Mouse (Mus musculus) retina, postnatal 7 days (tissue): ENCODE measurements around the gene Htr7.

Source experiments
- DNase-seq: peaks from one replicate; pipeline ENCODE4 v3.0.0-alpha.2; 2012; ENCODE audit warnings: low read depth, low spot score

Htr7 gene

DNA sequence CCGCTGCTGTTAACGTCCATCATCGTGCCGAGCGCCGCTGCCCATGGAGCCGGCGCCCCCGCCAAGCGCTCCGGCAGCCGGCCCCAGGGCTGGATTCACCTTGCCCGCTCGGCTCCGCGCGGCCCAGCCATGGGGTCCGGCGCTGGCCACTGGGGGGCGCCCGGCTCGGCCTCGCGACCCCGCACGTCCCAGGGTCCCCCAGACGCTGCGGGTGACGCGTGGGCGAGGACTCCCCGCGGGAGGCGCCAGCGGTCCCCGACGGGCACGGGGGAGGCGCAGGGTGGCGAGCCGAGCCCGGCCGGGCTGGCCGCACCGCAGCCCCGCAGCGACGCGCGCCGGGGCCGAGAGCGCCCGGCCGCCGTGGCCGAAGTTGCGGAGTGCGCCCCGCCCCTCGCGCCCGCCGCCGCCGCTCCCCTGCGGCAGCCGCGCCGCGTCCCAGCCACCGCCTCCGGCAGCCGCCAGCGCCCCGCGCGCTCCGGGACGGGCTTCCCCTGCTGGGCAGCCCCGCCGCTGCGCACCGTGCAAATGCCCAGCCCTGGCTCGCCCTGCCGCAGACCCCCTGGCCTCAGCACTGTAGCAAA lies at the start of gene Htr7:
Htr7 (minus strand) TSS at position 277 of the 581 bp plus-strand sequence.
- DNase-seq: peak; percentile 39

DNA sequence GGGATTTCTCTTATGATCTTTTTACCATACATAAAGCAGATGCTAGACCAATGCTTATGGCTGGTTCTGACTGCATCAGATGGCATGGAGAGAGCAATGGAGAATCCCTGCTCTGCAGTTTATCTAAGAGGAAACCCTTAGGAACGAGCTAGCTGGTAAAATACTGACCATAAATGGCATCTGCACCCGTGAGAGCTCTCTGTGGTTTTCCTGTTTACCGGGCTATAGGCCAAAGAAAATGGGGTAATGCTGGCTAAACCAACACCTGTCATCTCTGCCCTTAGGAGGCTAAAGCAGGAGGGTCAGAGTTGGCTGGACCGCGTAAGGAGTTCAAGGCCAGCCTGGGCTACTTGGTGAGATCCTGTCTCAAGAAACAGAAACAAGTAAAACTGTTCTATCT lies 46.6 kb upstream of the Htr7 start:
- no peak for DNase-seq

DNA sequence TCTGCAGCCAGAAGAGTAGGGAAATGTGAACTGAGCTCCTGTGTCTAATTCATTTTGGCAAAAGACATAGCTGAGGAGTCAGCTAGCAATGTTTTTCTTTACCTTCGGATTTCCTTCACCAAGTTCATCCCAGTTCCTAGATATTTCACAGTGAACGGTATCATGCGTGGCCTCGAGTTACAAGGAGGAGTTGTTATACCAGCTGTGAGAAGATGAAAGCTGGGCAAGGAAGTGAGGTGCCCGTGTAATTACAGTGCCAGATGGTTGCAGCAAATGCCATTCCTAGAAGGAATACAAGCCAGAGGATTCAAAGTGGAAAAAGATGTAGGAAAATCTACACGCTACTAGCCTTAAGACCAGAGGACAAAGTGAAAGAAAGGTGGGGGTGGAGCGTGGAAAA lies 41.6 kb upstream of the Htr7 start:
- no peak for DNase-seq

DNA sequence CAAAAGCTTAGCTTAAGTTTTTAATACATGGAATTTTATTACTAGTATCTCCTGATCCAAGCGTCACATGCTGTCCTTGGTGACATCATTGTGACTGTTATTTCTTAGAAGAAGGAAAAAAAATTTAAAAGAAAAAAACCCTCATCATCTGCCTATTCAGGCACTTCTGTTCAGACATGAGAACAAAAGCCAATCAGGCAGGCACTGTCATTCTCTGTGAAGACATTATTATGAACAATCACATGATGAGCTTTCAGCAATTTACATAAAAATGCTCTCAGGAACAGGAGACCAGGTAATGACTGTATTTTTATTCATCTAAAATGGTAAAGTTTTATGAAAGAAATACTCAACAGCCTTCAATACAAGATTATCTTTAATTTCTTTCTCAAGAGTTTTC lies 41.0 kb upstream of the Htr7 start:
- DNase-seq: no peak

DNA sequence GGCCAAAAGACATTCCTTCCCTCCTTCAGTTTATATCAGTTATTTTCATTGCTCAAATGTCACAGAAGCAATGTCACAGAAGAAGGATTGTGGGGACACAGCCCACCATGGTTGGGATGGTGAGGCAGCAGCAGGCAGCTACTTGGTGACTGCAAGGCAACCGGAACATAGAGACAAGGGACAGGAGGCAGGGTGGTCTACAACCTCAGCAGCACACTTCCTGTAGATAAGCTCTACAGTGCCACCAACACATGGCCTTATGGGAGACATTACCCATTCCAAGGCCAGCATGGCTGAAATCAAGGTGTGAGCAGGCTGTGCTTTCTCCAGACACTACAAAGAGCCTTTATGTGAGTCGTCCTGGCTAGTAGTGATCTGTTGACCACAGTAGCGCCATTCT lies 39.9 kb upstream of the Htr7 start:
- no peak for DNase-seq

DNA sequence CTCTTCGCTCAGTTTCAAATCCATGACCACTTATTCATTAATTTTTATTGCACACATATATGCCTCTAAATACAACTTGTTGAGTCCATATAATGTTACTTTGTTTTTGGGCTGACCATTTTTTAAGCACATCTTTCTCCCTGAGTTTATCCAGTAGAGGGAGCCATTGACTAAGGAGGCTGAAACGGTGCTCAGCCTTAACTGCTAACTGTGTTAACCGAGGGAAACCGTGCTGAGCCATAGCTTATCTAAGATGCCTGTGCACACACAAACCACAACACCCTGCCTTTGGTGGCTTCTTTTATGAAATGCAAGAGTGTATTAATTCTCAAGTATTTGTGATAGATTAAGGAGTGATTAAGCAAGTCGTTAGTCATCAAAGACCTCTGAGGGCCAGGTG lies 33.5 kb upstream of the Htr7 start:
- DNase-seq: no peak

DNA sequence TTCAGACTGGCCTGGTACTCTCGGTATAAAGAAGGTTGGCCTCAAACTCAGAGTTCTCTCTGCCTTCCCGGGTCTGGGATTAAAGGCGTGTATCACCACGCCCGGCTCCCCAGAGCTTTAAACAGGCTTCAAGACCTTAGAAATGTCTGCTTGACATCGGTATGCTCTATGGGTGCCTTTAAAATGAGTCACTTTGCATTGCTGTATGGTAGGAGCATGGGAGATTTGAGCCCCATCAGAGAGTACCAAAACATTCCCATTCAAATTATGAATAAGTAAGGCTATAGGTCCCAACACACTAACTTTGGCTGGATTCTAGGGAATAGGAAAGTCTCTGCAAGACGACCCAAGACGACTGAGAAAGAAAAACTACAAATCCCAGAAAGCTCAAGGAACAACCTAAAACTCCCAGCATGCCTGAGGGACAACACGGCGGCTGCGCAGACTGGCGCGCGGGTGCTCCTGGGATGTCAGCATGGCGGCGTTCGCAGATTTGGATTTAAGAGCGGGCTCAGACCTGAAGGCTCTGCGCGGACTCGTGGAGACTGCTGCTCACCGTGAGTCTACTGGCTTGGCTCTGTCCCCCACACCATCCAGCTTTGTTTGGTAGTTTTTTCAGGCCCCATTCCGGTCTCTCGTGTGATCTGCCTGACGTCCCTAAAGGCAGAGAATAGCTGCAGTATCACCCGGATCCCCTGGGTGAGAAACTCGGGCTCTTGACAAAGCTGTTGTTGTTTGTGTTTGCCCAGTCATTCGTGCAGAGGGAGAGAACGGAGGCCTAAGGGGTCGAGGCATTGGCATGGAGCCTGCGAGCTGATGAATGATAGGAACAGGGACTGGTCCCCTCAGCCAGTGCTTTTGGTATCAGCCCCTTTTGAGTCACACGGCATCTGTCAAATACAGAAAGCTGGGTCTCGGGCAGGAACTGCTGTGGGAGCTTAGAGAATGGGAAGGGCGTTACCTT lies 26.2 kb upstream of the Htr7 start, which contains the start of gene Rpp30:
Rpp30 (plus strand) TSS at position 455 of the 964 bp plus-strand sequence.
- DNase-seq: peak; percentile 85

DNA sequence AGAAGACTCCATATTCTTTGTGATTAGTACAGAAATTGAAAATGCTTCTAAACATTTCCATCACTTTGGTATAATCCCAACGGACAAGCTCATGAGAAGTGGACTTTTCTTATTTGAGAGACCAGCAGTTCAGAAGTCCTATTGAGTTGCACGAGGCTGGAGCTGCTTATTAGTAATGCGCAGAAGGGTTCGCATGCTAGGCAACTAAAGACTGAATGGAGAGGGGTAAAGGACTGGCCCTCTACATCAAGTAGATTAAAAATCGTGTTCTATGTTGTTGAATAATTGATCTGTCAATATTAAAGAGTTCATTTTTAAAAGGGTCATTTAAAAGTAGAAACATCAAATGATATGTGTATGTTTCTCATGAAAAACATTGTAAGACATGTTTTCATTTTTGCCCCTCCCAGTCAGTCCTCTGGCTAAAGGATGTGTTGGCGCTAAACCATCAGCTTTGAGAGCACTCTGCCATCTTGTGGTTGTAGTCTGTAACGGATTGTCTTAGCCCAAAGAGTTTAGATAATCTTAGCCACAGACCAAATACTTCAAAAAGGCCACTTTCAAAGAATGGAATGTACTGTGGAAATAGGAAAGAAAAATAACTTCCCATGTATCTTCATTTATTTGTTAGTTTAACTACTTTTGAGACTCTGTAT lies 25.4 kb upstream of the Htr7 start:
- DNase-seq: peak; percentile 38

DNA sequence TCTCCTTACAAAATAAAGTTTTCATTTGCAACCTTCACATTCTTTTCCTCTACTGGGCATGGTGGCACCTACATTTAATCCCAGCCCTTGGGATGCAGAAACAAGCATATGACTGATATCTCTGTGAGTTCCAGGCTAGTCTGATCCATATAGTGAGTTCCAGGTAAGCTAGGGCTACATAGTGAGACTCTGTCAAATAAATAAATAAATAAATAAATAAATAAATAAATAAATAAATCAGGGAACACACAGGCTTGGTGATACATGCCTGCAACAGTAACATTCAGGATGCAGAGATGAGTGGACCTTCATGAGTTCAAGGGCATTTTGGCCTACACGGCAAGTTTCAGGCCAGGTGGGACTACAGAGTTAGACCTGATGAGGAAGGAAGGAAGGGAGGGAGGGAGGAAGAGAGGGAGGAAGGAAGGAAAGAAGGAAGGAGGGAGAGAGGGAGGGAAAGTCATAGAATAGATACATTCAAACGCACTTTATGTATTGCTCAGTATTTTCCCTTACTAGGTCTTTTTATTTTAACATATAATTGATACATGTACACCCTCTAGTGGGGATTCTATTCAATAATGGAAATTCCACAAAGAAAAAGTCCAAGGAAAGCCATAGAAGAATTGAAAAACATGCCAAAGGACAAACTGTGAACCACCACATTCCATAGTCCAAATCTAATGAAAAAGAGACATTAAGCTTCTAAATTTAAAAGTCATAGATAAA lies 5.7 kb upstream of the Htr7 start:
- DNase-seq: no peak

DNA sequence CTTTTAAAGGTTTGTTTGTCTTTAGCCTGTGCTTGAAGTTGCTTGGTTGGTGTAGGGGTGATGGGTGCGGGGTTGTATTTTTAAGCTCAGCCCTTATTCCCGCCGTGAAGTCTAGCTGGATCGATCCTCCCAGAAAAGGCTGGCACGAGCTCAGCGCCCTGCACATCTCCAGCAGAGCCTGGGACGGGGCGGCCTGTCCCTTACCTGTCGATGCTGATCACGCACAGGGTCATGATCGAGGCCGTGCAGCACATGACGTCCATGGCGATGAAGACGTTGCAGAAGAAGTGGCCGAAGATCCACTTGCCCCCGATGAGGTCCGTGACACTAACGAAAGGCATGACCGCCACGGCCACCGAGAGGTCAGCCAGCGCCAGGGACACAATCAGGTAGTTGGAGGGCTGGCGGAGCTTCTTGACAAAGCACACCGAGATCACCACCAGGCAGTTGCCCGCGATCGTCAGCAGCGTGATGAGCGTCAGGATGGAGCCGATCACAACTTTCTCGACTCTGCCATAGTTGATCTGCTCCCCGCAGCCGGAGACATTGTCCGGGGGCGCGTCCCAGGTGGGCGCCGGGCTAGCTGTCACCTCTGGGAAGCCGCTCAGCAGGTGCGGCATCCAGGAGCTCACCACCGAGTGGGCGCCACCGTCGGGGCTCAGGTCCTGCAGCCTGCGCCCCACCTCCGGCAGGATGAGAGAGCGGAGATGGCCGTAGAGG lies 645 bp downstream of the Htr7 start:
- no peak for DNase-seq

DNA sequence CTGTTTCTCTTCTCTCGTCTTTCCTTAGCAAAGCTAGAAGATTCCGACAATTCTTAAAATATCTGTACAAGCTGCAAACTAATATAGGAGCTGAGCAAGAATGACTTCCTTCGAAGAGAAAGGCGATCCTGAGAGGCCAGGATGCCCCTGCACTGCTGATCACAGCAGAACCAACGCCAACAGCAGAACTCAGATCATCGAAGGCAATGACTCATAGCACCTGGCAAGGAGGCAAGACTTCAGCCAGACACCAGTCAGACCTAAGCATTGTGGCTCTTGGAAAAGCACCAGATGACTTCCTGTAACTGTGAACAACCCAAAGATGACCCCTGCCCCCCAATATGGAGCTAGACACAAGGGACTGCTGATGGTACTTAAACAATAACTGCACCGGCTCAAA lies 11.3 kb downstream of the Htr7 start:
- no peak for DNase-seq

DNA sequence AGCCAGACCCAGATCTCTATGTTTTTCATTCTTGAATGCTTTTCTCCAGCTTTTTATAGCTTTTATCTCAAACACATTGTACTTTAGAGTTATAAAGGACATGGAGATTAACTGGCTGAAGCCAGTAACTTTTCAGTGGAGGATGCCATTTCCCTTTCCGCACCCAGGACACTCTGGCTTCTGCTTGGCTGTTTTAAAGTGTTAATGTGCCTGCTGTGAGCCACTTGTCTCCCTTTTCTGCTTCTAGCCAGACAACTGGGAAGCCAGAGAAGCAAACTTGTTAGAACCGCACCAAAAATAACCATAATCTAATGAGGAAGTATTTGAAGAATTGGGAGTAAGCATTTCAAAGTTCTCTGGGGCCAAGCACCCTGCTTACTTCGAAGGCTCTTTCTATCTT lies 42.5 kb downstream of the Htr7 start:
- no peak for DNase-seq

DNA sequence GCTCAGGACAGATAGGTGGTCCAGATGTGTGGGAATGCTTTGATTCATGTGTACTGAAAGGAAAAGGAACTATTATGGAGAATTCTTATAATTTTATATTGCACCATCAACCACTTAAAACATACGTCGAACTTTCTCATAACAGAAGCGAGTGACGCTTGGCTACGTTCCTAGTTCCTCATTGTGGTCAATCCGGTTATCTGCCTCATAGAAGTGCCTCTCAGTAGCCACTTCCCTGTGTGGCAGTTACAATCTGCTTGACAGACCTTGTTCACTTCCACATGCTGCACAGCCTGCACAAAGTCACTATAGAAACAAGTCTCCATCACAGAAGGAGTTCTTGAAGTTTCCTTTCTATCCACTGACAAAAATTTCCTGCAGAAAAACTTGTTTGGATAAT lies 51.0 kb downstream of the Htr7 start:
- DNase-seq: no peak

DNA sequence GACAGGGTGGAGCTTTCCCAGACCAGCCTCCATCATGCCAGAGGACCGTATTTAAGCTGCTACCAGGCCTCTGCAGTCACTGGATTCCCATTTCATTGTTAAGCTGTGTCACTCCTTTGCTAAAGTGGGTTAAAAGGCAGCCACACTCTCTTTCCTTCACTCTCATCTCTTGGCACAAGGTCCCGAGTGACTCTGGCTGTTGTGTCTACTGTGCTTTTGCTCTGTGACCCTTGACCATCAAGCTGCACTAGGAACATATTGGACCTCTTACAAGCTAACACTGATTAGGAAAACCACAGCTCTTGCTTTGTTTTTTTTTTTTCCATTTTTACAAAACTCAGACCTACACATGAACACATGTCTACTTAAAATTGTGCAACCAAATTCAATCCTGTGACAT lies 52.3 kb downstream of the Htr7 start:
- DNase-seq: no peak

DNA sequence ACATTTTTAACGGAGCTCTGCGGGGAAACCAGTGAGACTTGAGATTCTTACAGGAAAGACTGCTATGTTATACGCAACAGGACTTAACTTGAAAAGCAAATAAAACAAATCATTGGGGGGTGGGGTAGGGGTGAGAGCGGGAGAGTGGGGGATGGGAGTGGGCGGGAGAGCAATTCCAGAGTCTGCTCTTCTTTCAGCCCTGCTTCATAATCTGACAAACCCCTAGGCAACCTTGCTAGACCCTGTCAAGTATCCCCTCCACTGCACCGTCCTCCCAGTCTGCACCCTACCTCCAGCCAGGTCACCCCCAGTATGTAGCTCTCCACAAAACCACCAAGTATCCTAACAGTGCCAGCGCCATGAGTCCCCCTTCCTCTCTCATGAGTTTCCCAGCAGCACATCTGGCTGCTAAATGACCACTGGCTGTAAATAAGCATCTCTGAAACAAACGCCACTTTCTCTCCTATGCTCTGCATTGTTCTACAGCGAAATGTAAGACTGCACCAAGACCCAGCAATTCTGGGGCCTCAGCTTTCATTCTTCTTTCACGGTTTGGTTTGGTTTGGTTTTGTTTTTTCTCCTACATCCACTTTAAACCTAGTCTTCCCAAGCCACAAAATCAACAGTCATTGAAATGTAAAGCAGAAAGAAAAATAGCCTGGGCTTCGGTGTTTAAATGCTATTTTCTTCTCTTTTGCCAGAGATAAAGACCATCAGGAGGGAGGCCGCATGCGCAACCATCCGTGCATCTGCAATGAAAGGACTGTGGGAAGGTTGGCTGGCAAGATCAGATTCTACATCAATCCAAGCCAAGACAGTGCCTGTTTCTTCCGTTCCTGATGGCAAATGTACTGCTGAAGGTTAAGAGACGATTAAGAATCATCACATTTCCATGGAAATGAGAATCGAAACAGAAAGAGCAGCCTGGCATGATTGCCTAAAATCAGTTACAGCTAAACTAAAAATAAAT lies 54.5 kb downstream of the Htr7 start:
- no peak for DNase-seq

DNA sequence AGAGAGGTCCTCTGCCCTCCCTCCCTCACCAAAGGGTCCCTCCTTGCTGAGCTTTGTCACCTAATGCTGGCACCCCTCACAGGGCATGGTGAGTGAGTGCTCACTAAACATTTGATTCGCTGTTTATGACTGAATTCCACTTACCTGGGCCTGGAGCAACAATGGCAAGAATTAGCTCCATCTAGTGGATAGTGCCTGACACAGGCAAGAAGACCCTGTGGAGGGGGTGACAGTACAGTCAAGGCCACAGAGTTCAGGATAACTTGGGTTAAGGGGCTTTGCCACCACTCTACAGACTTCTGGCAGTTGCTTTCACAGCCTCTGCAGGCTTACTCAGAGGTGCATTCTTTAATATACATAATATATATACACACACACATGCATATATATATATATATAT lies 55.8 kb downstream of the Htr7 start:
- no peak for DNase-seq

DNA sequence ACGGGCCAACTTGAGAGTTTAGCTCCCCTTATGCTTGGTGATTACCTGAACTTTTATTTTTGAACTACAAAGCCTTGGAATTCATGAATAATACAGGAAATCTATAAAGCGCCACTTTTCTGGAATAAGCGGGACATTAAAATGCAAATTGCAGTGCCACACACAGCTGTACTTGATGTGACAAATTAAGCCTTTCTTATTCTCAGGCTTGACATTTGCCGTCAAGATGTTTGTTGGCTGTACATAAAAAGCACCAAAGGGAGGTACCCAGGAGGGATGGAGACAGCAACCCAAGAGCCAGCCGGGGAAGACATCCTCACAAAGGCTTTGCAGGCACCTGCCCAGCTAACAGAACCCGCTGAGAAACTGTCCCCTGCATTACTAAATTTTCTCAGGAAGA lies 56.4 kb downstream of the Htr7 start:
- no peak for DNase-seq

DNA sequence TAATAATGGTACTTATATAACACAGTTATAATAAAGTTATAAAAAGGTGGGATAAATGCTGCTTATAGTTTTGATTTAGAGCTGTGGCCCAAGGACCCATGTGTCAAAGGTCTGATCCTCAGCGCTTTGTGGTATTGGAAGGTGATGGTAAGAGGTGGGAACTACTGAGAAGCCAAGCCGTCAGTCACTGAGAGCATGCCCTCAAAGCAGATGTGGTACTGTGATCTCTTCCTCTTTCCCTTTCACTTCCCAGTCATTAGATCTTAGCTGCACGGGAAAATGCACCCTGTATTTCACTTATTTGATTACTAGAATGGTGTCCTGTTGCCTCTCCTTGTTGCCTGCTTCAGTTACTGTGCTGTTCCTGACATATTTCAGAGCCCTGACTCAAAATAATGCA lies 59.9 kb downstream of the Htr7 start:
- DNase-seq: no peak

DNA sequence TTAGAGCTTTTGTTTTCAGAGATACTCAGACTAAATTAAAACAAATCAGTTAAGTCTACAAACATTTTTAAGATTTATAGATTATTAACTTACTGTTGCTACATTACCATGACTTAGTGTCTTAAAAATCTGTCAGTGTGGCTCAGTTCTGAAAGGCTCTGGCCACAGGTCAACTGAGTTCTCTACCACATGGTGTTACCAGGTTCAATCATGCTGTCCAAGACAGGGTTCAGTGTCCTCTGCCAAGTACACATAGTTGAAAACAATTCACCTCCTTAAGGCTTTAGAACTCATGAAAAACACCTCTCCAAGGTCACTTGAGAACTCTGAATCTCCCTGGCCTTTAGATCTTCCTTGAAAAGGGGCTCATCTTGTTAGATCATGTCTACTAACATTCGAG lies 69.8 kb downstream of the Htr7 start:
- DNase-seq: no peak

DNA sequence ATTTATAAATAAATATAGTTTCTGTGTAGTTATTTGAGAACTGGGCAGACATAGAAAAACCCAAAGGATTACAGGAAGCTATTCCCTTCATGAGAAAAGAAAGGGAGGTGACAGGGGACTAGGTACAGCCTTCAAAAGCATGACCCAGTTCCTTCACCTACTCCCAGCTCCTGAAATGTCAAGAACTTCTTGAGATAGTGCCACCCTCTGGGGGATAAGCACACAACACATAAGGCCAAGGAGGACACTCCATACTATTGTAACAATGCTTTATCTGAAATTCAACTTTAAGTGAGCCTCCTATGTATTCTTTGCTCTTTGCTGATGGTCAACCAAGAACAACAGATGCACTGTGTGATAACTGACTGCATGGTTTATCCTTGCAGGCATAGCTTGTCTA lies 82.6 kb downstream of the Htr7 start:
- no peak for DNase-seq
